Mouse (Mus musculus) liver, embryonic 14.5 days (tissue): Measurements from ENCODE around the gene Mecom. TPM values are rescaled to one million over a fixed set of nuclear protein-coding genes. Genes with fewer than 3 reads are reported as not detected.

Experiments
- ATAC-seq: fragments of 200-750 bp; cut with Nextera tagmentation; 2 replicates; pipeline ENCODE4 v1.8.0; 2017; ENCODE audit warnings: moderate number of reproducible peaks, mild to moderate bottlenecking, moderate library complexity; ENCODE audit not compliant: insufficient read depth
- DNase-seq, 3 experiments: peaks; one replicate each; pipeline ENCODE4 v3.0.0-alpha.2; 2012 to 2013; ENCODE audit warnings: low read depth in 3 of 3, low spot score in 3 of 3
- H3K27ac ChIP-seq: fragments of 300-500 bp; sonication (generic); 2 replicates; pipeline ENCODE4 v1.5.1; 2014; ENCODE audit warnings: moderate library complexity, mild to moderate bottlenecking, control low read depth, inconsistent platforms
- H3K27me3 ChIP-seq: fragments of 300-500 bp; sonication (generic); 2 replicates; pipeline ENCODE4 v1.6.1; 2014; ENCODE audit warnings: mild to moderate bottlenecking, low read length, moderate library complexity; ENCODE audit not compliant: control insufficient read depth, insufficient read depth
- H3K36me3 ChIP-seq: fragments of 300-500 bp; sonication (generic); replicated peaks from 2 replicates; pipeline ENCODE4 v1.6.1; 2014; ENCODE audit warnings: low read depth; ENCODE audit not compliant: control insufficient read depth, insufficient read depth
- H3K4me1 ChIP-seq, 2 experiments: fragments of 200-500 bp in 1 of 2; fragments of 300-500 bp in 1 of 2; sonication (generic) in 1 of 2; replicated peaks; 2 replicates each; pipeline ENCODE4 v1.6.1; 2012 to 2014; ENCODE audit warnings: antibody characterized with exemption in 1 of 2, inconsistent platforms in 1 of 2, low read length in 1 of 2; ENCODE audit not compliant: control insufficient read depth in 2 of 2, insufficient read depth in 2 of 2
- H3K4me2 ChIP-seq: fragments of 300-500 bp; sonication (generic); 2 replicates; pipeline ENCODE4 v1.6.1; 2014; ENCODE audit warnings: low read depth, mild to moderate bottlenecking, control low read depth, moderate library complexity
- H3K4me3 ChIP-seq, 2 experiments: fragments of 200-500 bp in 1 of 2; fragments of 300-500 bp in 1 of 2; sonication (generic) in 1 of 2; 2 replicates each; pipeline ENCODE4 v1.5.1; 2012 to 2014; ENCODE audit warnings: low read depth in 2 of 2, low read length in 2 of 2, mild to moderate bottlenecking in 2 of 2, control low read depth in 1 of 2, inconsistent platforms in 1 of 2, moderate library complexity in 1 of 2; ENCODE audit not compliant: insufficient read depth in 1 of 2
- H3K9ac ChIP-seq: fragments of 300-500 bp; sonication (generic); replicated peaks from 2 replicates; pipeline ENCODE4 v1.6.1; 2014; ENCODE audit warnings: mild to moderate bottlenecking, control low read depth, moderate library complexity
- H3K9me3 ChIP-seq: fragments of 300-500 bp; sonication (generic); 2 replicates; pipeline ENCODE4 v1.6.1; 2016; ENCODE audit warnings: low read length, mixed read lengths; ENCODE audit not compliant: control insufficient read depth
- CTCF ChIP-seq: IDR thresholded peaks from 2 replicates; pipeline ENCODE4 v1.5.1; 2016; ENCODE audit warnings: antibody characterized with exemption, low read depth, control low read depth
- EP300 ChIP-seq: IDR thresholded peaks from 2 replicates; pipeline ENCODE4 v1.6.1; 2016; ENCODE audit warnings: antibody characterized with exemption, low read depth
- WGBS: fragments of 180-500 bp; shearing (Covaris S2); extraction: QIAGEN DNeasy Blood & Tissue Kit; methylation state at CpG from one replicate; pipeline ENCODE4 v1.1.7; 2014; ENCODE audit not compliant: insufficient replicate concordance; 5-methylcytosine and 5-hydroxymethylcytosine counted together
- polyA plus RNA-seq, 2 experiments: library from polyadenylated mRNA; depleted of rRNA in 1 of 2; stranded (reverse) in 1 of 2; unstranded in 1 of 2; fragments of >200 nt; fragmentation: Nextera tagmentation in 1 of 2; extraction: Ambion mirVana in 1 of 2; gene quantifications; 2 replicates each; pipeline versions ENCODE4 v1.2.1 to v1.2.3; 2012 to 2014

Mecom gene
- polyA plus RNA-seq, 2 experiments: 0.67 to 0.75 TPM

- Histone ChIP-seq H3K4me1 (no peaks in the 10 kb centered on the region), H3K27ac (no peak overlapping the region), H3K4me3 (no peak overlapping the region), H3K4me2 (no peak overlapping the region), H3K27me3 (no peaks in the 10 kb centered on the region), H3K9ac (no peak overlapping the region), H3K36me3 (no peaks in the 10 kb centered on the region), H3K9me3 (no peaks in the 10 kb centered on the region)
- no peak for DNase-seq
- ATAC-seq: no peak
- 42% methylated on average over 3 of the region's 3 CpGs for WGBS
- no peak for TF ChIP-seq CTCF
- no peak for TF ChIP-seq EP300
Measured at GRCm38 (mm10) chr3:30097713-30098112, 450.1 kb downstream of the Mecom start.

GRCm38 (mm10) chr3:30097129-30097528 lies 450.7 kb downstream of the Mecom start:
- no peak overlapping the region for H3K4me2 ChIP-seq
- TF ChIP-seq EP300: no peak
- WGBS: 17% methylated on average over 4 of the region's 4 CpGs

DNA sequence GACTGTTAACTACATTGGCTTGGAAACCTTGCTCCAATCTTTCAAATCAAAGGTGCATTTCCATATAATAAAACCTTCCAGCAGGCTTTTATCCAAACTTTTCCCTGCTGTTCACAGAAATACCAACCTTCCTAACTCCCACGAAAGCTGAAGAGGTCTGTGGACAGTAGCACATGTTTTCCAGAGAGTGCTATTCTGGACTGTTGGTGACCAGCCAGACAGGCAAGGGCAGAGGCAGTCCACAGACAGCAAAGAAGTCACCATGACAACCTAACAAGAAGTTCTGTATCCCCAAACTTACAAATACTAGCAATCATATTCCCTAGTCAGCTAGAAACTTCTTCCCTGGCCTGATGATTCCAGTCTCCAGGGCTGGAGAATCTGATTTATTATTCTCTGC lies 454.8 kb downstream of the Mecom start:
- H3K9ac ChIP-seq: no peak overlapping the region
- WGBS: 41% methylated on average over 1 of the region's 1 CpGs
- DNase-seq (no peak), ATAC-seq (no peak)
- no peaks in the 10 kb centered on the region for H3K36me3 ChIP-seq
- no peaks in the 10 kb centered on the region for H3K27me3 ChIP-seq
- no peaks in the 10 kb centered on the region for H3K9me3 ChIP-seq
- H3K4me1 ChIP-seq: no peaks in the 10 kb centered on the region
- H3K4me2 ChIP-seq: no peak overlapping the region
- H3K27ac ChIP-seq: no peak overlapping the region
- TF ChIP-seq EP300 (no peak), CTCF (no peak)
- H3K4me3 ChIP-seq: no peak overlapping the region

More at GRCm38 (mm10) chr3:30097129-30097528, 450.7 kb downstream of the Mecom start:
- DNase-seq (no peak), ATAC-seq (no peak)
- Histone ChIP-seq H3K9ac (no peak overlapping the region), H3K36me3 (no peaks in the 10 kb centered on the region), H3K4me1 (no peaks in the 10 kb centered on the region), H3K27me3 (no peaks in the 10 kb centered on the region), H3K9me3 (no peaks in the 10 kb centered on the region), H3K27ac (no peak overlapping the region), H3K4me3 (no peak overlapping the region)

- TF ChIP-seq EP300: no peak
- TF ChIP-seq CTCF: no peak
- Histone ChIP-seq H3K27ac (no peak overlapping the region), H3K36me3 (no peaks in the 10 kb centered on the region), H3K4me1 (no peaks in the 10 kb centered on the region), H3K9me3 (no peaks in the 10 kb centered on the region), H3K9ac (no peak overlapping the region), H3K4me3 (no peak overlapping the region), H3K4me2 (no peak overlapping the region), H3K27me3 (no peaks in the 10 kb centered on the region)
- ATAC-seq (no peak), DNase-seq (no peak)
- WGBS: 60% methylated on average over 7 of the region's 7 CpGs
Measured at GRCm38 (mm10) chr3:30092481-30092880, 455.3 kb downstream of the Mecom start.

GRCm38 (mm10) chr3:30091860-30092259 lies 455.9 kb downstream of the Mecom start:
- WGBS: 6% methylated on average over 3 of the region's 3 CpGs
- Histone ChIP-seq H3K27ac (no peak overlapping the region), H3K4me2 (no peak overlapping the region), H3K36me3 (no peaks in the 10 kb centered on the region), H3K4me1 (no peaks in the 10 kb centered on the region), H3K9me3 (no peaks in the 10 kb centered on the region), H3K27me3 (no peaks in the 10 kb centered on the region), H3K4me3 (no peak overlapping the region), H3K9ac (no peak overlapping the region)
- DNase-seq (no peak), ATAC-seq (no peak)
- no peak for TF ChIP-seq CTCF
- no peak for TF ChIP-seq EP300
